Mouse (Mus musculus): ENCODE data around the gene Ip6k1.

GRCm38 (mm10) chr9:108027867-108028266 is 25.6 kb downstream of the Ip6k1 start:
- TF ChIP-seq CTCF (conservative IDR thresholded peaks at IDR 0.05; ENCODE audit: low read length) (peak; percentile 31; the same call in 1 of the 2 replicates), NANOG (IDR thresholded peaks at IDR 0.05; ENCODE audit: borderline replicate concordance, low read length) (no peak)
